Mouse (Mus musculus) ovary, adult 18-20 months (tissue): ENCODE data around the gene D7Ertd443e.

Experiments used
- DNase-seq: peaks from one replicate; pipeline ENCODE4 v3.0.0; 2022; ENCODE audit warnings: low spot score, mixed read lengths

D7Ertd443e gene

DNA sequence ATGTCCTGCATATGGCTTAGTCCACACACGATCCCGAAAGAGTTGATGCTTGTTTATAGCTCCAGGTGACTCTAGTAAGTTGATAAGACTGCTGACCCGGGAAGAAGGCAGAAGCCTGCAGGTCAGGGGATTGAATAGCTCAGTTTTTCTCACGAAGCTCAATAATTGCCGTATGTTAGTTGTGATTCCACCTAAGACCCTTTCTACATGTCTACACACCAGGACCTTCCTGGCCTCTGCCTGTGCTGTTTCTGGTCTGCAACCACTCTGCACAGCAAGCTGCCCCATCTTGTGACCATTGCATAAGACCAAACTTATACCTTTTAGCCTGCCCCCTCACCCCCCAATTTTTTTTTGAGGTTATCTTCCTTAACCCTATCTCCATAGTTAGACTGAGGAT, 96.3 kb downstream of the D7Ertd443e start:
- no peak for DNase-seq

DNA sequence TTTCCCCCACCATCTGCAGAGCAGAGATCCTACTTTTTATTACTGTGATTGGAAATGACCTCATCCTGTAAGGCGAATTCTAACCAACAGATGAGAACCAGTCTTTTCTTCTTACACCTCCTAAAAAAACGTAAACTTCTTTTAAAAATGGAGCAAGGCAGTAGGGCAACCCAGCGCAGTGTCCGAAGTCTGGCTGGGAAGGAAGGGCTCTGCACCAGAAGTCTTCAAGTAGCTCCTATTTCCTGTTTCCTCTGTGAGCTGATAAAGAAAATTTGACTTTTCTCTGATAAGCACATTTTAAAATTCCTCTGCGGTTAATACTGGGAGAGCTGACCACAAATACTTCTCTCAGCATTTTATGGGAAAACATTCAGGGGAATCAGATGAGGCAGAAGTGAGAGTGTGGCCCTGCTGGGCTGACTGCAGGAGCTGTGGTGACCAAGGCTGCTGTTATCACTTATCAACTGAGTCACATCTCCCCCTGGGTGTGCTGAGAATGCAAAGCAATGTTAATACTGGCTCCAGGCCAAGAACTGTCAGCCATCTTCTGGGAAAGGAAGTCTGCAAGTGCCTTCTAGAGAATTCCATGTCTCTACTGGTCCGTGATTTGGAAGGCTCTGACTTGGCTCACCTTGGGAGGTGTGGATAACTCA, 97.8 kb downstream of the D7Ertd443e start:
- peak; percentile 28 for DNase-seq

DNA sequence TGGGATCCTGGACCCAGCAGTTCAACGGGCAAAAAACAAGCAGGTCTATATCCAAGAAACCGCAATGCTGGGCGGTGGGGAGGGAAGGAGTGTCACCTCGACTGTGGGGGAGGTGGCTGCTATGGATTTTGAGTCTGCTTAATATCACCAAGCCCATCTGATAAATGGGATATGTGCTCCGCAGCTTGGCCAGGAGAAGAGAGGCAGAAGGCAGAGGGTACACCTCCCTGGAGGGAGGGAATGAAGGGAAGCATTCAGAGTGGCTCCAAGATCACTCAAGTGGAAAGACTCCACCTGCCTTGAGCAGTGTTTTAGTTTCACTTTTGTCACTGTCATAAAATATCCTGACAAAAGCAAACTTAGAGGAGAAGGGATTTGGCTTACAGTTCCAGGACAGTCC, 112.5 kb downstream of the D7Ertd443e start:
- DNase-seq, result no peak

DNA sequence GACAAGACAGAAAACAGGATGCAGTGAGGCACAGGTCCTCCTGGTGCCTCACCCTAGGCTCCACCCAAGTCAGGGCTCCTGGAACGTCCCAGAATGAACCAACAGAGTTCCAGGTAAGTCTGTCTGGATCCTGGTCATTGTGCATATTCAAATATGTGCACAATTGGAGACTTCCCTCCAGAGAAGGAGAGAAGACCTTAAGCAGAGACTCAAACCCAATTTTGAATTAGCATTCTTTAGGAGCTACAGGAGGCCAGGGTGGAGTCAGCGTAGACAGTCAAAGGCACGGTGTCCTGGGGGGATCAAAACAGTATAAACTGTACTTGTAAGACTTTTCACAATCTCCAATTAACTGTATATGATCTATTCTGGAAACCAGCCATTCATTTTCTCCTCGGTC, 113.0 kb downstream of the D7Ertd443e start:
- DNase-seq, result no peak

DNA sequence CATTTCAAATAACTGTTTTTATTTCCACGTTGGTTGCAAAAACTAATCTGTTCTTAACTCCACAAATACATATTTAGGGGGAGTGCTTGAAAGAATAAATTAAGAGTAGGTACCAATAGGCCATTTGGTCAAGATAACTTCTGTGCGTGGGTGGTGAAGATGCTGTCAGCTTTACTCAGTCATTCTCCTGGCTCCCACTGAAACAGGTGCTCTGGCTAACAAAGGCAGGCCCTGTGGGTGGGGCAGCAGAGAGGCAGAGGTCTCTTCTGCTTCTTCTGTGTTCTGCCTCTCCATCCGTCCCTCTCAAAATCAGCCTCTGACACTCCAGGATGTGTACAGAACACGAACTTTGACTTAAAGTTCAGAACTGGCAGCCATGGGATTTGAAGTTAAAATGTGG, 119.7 kb downstream of the D7Ertd443e start:
- no peak for DNase-seq

DNA sequence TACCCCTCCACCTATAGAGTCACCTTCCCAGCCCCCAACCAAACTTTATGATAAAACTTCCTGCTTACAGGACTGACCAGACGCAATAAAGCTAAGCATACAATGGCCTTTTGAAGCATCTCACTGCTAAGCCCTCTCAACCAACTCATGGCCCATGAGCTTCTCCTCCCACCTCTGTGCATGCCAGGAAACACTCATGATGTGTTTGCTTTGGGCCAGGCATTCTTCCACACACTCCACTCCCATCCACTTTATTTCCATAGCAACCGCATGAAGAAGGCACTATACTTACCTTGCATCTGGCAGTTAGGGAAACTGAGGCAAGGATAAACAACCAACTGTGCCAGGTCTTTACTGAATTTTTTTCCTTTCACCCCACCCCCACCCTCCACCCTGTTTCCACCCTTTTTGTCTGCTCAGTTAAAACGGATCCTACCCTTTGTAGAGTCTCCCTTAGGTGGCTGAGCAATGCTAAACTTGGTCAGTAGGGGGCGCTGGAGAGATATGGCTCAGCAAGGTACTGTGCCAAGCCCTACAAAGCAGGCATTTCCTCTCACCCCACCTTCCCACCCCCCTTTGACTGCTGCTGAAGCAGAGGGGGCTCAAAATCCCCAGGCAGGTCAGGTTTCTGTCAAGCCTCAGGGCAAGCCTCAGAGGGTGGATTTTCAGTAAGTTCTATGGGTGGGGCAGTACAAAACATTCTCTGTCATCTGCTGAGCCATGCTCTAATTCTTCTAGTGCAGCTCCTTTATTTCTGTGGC, 122.1 kb downstream of the D7Ertd443e start:
- no peak for DNase-seq

DNA sequence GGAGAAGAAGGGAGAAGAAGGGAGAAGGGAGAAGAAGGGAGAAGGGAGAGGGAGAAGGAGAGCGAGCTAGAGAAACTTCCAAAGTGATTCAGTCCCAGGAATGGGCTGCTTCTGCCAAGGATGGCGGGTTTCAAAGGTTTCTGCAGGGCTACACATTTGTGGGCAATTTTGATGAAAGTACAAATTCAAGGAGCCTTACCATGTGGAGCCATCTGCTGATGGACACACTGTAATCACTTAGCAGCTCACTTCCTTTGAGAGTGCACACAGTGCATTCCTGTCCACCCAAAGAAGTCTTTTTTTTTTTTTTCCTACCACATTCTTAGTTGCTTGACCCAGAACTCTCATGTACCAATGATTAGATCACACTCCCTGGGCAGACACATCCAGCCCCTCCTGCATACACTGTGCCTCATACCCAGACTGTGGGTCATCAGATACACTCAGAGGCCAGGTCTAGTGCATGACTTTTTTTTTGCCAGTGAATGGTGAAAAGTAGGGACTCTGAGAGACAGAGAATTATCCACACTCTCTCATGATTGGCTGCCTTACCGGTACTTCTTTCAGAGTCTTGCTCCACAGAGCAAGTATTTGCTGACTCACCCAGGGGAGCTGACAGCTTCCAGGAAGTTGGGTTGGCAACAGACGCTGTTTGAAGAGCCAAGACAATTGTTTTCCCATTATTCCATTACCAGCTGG, 124.3 kb downstream of the D7Ertd443e start:
- DNase-seq, result peak; percentile 13

DNA sequence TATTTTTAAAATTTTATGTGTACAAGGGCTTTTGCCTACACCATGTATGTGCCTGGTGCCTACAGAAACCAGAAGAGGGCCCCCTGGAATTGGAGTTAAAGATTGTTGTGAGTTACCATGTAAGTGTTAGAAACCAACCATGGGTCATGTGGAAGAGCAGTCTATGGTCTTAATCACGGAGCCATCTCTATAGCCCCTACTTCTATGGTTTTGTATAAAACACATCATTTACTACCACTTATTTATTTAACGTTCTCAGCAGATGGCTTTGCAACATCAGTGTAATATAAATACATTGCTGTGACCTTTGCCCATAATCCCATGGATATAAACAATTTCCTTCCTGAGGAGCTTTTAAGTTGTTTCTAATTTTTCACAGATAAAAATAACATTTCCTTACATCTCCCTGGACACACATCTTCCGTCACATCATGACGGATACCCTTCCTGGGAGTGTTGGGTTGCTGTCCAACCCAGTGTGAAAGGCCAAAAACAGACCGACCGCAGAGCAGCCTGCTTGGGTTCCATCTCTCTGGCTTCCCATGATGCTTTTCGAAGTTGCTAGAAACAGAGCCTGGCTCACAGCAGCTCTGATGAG, 135.1 kb downstream of the D7Ertd443e start:
- no peak for DNase-seq

DNA sequence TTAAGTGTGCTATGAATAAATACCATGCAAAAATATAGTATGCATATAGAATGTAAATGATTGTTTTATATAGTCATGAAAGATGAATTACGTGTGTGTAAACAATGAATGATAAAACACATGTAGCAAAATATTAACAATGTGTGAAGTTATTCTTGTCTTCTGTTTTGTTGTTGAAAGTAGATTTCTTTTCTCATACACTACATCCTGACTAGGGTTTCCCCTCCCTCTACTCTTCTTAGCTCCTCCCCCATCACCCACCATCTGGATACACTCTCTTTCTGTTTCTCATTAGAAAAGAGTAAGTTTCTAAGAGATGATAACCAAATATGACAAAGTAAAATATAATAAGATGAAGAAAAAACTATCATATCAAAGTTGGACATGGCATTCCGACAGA, 137.4 kb downstream of the D7Ertd443e start:
- no peak for DNase-seq

DNA sequence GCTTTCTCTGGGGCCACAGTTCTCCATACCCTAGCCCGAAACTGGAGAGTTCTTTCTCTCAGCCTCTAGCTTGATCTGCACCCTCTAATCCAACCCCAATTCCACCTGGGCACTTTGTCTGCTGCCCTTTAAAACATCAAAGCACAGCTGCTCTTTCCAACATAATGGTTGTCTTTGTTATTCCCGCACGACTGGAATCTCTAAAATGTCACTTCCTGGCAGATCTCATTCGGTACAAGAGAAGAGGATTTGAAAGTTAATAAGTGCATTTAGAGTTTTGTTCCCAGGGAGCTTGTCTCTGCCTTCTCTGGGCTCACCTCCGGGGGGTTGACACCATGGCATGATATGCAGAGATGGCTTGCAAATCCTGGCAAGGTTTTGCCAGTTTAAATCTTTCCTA, 138.8 kb downstream of the D7Ertd443e start:
- no peak for DNase-seq

DNA sequence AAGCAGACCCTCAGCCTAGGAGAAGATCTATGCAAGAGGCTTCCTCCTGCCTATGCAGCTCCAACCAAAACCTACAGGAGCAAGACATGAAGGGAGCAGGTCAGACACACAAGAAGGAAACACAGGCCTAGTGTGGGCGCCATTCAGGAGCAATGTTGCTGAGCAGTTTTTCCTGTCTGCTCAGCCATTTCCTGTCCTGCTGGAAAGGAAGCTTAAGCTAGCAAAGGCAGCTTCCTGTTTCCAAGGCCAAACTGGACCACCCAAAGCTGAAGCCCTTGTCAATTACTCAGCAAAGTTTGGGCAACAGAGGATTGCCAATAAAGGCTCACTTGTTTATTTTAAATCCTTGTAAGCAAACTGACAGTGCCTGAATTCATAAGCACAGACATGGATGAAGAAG, 142.7 kb downstream of the D7Ertd443e start:
- no peak for DNase-seq

DNA sequence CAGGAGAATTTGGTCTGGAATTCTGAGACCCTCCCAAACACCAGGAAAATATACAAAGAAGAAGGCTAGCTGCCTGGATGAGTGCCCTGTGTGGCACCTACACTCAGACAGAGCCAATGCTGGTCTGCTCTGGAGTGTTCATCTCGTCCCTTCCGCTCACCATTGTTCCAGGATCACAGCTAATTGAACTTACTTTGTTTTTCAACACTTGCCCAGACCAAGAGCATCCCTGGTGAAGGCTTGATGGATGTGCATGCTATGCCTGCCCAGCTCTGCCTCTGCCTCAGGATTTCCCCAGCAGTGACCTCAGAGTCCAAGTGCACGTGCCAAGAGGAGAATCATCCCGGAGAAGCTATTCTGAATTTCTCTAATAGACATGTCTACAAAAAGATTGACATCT, 144.2 kb downstream of the D7Ertd443e start:
- DNase-seq, result no peak

DNA sequence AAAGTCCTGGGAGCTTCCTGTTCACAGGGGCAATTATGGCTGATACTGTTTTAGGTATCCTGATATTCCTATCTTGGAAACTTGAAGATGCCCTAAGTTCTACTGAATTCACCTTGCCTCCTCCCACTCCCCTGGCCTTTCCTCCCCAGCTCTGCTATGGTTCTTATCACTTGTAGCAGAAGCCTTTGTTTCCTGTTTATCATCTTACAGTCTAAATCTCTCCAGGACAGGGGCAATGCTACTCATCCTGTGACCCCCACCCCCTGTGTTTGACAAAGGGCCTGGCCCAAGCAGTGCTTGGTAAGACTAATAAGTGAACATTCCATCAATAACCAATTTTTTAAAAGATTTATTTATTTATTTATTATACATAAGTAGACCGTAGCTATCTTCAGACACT, 144.9 kb downstream of the D7Ertd443e start:
- no peak for DNase-seq

DNA sequence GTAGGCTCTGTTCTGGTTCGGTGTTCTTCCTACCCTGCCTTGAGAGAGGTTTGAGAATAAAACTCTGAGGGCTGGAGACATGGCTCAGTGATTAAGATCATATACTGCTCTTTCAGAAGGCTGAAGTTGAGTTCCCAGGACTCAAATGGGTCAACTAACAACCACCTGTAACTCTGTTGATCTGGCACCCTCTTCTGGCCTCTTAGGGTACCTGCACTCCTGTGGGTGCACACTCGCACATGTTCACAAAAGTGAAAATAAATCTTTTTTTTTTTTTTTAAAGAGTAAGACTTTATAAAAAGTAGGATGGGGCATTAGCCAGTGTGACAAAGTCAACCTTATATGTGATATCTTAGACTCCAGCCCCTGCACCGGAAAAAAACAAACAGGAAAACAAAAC, 146.6 kb downstream of the D7Ertd443e start:
- no peak for DNase-seq

DNA sequence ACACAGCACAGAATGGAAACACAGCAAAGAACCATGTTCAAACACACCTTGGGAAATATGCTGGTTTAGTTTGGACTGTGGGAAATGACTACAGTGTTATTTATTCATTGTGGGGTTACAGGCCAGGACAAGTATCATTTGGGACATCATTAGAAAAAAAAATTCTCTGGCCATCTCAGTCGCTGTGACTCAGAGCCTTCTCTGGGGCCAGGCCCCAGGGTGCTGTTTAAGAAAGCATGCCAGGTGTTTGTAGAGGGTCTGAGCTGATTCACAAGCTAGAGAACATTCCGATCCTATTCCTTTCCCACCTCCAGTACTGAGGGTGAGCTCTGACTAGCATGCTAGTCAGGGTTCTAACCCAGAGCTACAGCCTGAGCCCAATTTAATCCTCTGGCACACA, 148.1 kb downstream of the D7Ertd443e start:
- no peak for DNase-seq

DNA sequence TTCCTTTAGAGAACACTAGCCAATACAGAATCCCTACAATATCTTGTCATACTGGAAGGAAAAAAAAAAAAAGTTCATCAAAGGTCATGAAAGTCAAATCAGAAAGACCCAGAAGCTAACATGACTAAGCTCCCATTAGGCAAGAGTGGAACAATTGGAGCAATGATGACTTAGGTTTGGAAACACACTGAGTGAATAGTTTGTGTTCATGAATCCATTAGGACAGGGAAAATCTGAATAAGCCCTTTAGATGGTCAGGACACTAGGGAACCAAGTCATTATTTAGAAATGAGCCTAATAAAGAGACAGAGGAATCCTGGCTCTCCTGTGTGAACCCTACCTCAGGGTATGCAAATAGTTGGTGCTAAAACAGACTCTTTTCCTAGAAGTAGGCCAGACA, 148.7 kb downstream of the D7Ertd443e start:
- DNase-seq, result no peak

DNA sequence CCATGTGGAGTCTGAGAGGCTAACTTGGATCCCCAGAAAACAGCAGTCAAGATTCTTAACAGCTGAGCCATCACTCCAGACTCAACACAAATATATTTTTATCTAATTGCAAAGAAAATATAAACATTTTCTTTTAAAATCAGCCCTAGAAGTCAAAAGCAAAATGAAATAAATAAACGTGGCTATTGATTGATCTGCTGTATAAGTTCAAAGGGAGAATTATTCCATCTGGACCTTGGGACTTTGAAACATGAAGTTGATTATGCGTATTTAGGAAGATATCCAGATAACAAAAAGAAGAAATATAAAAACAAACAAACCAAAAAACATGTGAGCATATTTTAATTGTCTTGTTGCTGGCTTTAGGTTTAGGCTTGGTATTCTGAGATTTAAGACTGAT, 149.9 kb downstream of the D7Ertd443e start:
- no peak for DNase-seq

DNA sequence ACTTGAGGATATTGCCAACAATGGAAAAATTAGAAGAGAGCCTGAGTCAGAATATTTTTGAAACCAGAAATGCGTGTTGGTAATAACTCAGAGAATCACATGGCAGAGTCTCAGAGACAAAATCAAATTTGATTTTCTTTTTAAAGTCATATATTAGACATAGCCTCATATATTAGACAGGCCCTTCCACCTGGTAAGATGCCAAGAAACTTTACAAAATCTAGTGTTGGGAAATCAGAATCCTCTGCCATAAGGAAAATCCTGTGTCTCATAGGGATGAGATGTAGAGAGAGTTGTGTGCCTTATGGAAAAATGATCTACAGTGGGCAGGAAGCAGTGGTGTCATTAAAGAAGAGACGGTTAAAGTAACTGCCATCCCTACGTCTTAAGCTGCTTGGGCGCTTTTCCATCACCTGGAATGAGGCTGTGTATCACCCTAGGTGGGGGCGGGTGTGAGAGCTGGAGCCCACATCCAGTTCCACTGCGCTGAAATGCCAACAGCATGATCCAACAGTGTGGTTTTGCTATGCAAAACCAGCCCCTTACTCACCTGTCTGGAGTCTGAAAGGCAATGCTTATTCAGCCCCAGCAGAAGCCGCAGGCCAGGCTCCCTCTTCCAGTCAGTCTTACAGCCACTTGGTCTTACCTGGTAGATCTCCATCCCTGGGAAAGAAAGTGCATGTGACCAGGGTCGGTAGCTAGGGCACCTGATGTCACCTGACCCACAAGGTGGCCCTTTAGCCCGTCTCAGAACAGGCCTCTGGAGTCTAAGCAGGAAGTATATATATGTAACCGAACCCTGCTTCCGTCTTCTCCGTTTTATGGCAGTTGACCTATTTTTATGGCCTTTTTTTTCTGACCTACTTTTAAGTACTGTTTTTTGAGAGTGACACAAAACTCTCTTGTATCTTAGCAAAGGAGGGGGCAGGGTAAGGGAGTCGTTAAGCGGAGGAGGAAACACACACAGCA, 153.8 kb downstream of the D7Ertd443e start, which contains the start of gene Adam12:
Gene Adam12 (minus strand): TSS at position 769 of the 969 bp plus-strand sequence.
- DNase-seq, result no peak

DNA sequence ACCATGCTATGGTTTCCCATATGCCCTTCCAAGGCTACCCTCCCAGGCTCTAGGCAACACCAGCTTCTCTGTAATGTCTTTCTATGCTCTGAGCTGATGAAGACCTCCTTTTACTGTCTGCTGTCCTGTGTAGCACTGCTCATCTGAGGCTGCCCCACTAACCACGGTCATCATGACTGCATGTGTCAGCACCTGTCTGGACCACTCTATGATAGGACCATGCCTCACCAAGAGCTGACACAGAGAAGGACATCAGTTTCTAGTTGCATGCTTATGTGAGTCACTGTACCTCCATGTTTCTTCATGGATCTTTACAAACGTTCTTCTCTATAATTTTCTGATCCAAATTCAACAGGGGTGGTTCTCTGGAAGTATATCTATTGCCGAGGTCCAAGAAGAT, 154.8 kb downstream of the D7Ertd443e start:
- DNase-seq, result no peak

DNA sequence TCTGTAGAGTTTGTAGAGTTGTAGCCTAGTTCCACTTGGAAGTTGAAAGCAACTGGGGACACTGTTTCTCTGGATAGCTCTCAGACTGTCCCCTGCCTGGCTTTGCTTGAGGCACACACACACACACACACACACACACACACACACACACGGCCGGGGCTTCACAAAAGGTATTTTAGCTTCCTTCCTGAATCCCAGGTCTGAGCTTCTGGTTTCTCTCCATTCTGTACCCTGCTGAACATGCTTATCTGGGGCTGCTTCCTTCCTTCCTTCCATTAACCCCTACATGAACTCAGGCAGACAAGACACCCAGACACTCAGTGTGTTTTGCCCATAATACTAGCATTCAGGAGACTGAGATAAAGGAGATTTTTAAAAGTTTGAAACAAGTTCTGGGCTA, 155.6 kb downstream of the D7Ertd443e start:
- no peak for DNase-seq

DNA sequence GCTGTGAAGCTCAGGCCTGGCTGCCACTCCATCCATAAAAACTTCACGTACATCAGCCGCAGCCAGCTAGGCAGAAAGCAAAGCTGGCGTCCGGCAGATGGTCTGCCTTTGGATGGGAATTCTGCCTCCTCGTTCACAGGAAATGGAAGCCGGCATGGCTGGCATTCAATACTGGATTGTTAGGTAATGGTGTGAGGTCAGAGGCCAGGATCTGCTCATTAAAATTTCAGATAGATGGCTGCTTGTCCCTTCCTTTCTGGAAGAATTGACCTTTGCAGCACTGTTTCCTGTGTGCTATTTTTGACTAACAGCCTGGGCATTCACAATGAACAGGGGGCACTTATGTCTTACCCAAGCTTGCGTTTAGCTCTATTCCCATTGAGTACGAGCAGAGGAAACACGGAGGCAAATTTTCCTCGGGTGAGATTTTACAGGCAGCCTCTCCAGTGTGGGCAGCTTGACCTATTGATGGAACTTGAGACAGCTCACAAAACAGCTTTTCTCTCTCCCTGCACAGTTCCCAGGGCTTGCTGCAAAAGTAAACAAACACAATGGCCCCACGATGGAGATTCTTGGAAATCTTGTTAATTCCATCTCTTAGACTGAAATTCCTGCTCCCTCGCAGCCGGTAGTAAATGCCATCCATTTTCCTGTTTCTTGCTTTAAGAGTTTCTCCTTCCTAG, 157.5 kb downstream of the D7Ertd443e start:
- DNase-seq, result no peak
